Mouse (Mus musculus) CH12.LX (cell line): ENCODE results near the gene Nkx2-1. TPM values are rescaled to one million over a fixed set of nuclear protein-coding genes. Genes with fewer than 3 reads are reported as not detected.

Experiments
- DNase-seq: peaks from one replicate; pipeline ENCODE4 v3.0.0-alpha.2; 2013; ENCODE audit errors: extremely low read depth
- H3K27ac ChIP-seq: 2 replicates; pipeline ENCODE4 v1.5.1; 2012; ENCODE audit warnings: low read depth, mild to moderate bottlenecking, control low read depth, moderate library complexity; ENCODE audit not compliant: insufficient read depth
- H3K27me3 ChIP-seq: replicated peaks from 2 replicates; pipeline ENCODE3; 2012; ENCODE audit warnings: inconsistent platforms
- H3K36me3 ChIP-seq, 2 experiments: replicated peaks in 1 of 2; 2 replicates each; pipeline versions ENCODE3 to v1.6.1; 2012; ENCODE audit warnings: inconsistent platforms in 1 of 2, low read length in 1 of 2, mild to moderate bottlenecking in 1 of 2, mixed read lengths in 1 of 2, moderate library complexity in 1 of 2; ENCODE audit not compliant: control insufficient read depth in 1 of 2, insufficient read depth in 1 of 2
- H3K4me1 ChIP-seq, 2 experiments: 2 replicates each; pipeline ENCODE4 v1.6.1; 2012; ENCODE audit warnings: inconsistent platforms in 1 of 2, moderate library complexity in 1 of 2; ENCODE audit not compliant: insufficient read depth in 2 of 2, control insufficient read depth in 1 of 2
- H3K4me2 ChIP-seq: 2 replicates; pipeline ENCODE4 v1.6.1; 2012; ENCODE audit warnings: low read depth, mild to moderate bottlenecking, control low read depth; ENCODE audit not compliant: poor library complexity, insufficient read depth, severe bottlenecking
- H3K4me3 ChIP-seq, 3 experiments: fragments of 150-350 bp in 1 of 3; sonication (generic) in 1 of 3; replicated peaks in 1 of 3; 2 replicates each; pipeline versions ENCODE3 to v1.5.1; 2011 to 2012; ENCODE audit warnings: low read depth in 2 of 3, low read length in 2 of 3, mild to moderate bottlenecking in 2 of 3, moderate library complexity in 2 of 3, control low read depth in 1 of 3, improper control_type of control experiment in 1 of 3, inconsistent platforms in 1 of 3, mixed read lengths in 1 of 3; ENCODE audit not compliant: poor library complexity in 1 of 3
- H3K79me2 ChIP-seq: replicated peaks from 2 replicates; pipeline ENCODE4 v1.6.1; 2012; ENCODE audit warnings: mild to moderate bottlenecking, moderate library complexity; ENCODE audit not compliant: control insufficient read depth, poor library complexity, insufficient read depth, severe bottlenecking; ENCODE audit errors: extremely low read depth
- H3K9ac ChIP-seq: 2 replicates; pipeline ENCODE4 v1.6.1; 2012; ENCODE audit warnings: low read depth, mild to moderate bottlenecking, control low read depth, moderate library complexity; ENCODE audit not compliant: insufficient read depth
- H3K9me3 ChIP-seq: replicated peaks from 2 replicates; pipeline ENCODE3; 2012; ENCODE audit warnings: low read length, inconsistent platforms, mixed read lengths
- EP300 ChIP-seq: IDR thresholded peaks from 2 replicates; pipeline ENCODE4 v1.6.1; 2011; ENCODE audit warnings: low read length, improper control_type of control experiment
- GABPA ChIP-seq: IDR thresholded peaks from 2 replicates; pipeline ENCODE4 v1.6.1; 2012; ENCODE audit warnings: low read depth, low read length, improper control_type of control experiment, inconsistent platforms; ENCODE audit not compliant: insufficient replicate concordance
- HCFC1 ChIP-seq: IDR thresholded peaks from 2 replicates; pipeline ENCODE4 v1.6.1; 2012; ENCODE audit warnings: low read depth, mild to moderate bottlenecking, inconsistent platforms, low read length, improper control_type of control experiment
- IRF4 ChIP-seq: IDR thresholded peaks from 2 replicates; pipeline ENCODE4 v1.6.1; 2014; ENCODE audit warnings: low read depth, mild to moderate bottlenecking, inconsistent platforms, low read length, improper control_type of control experiment
- JUND ChIP-seq: conservative IDR thresholded peaks from 2 replicates; pipeline ENCODE4 v1.6.1; 2011; ENCODE audit warnings: low read depth, low read length, improper control_type of control experiment
- KAT2A ChIP-seq: IDR thresholded peaks from 2 replicates; pipeline ENCODE4 v1.6.1; 2012; ENCODE audit warnings: low read length, improper control_type of control experiment, inconsistent platforms; ENCODE audit not compliant: insufficient replicate concordance
- MAFK ChIP-seq: IDR thresholded peaks from 2 replicates; pipeline ENCODE4 v1.6.1; 2011; ENCODE audit warnings: low read length, improper control_type of control experiment; ENCODE audit not compliant: insufficient replicate concordance
- MAZ ChIP-seq: IDR thresholded peaks from 2 replicates; pipeline ENCODE4 v1.6.1; 2012; ENCODE audit warnings: low read depth, mild to moderate bottlenecking, inconsistent platforms, low read length, improper control_type of control experiment, moderate library complexity
- MXI1 ChIP-seq: IDR thresholded peaks from 2 replicates; pipeline ENCODE4 v1.6.1; 2011; ENCODE audit warnings: mild to moderate bottlenecking, low read depth, low read length, improper control_type of control experiment
- MYC ChIP-seq: IDR thresholded peaks from 2 replicates; pipeline ENCODE4 v1.6.1; 2011; ENCODE audit warnings: low read depth, mild to moderate bottlenecking, improper control_type of control experiment, low read length
- NELFE ChIP-seq: IDR thresholded peaks from 2 replicates; pipeline ENCODE4 v1.6.1; 2011; ENCODE audit warnings: low read depth, low read length, improper control_type of control experiment
- PAX5 ChIP-seq: IDR thresholded peaks from 2 replicates; pipeline ENCODE4 v1.6.1; 2012; ENCODE audit warnings: low read length, inconsistent platforms, mixed read lengths
- POLR2A ChIP-seq: IDR thresholded peaks from 2 replicates; pipeline ENCODE4 v1.6.1; 2011; ENCODE audit warnings: low read depth, mild to moderate bottlenecking, improper control_type of control experiment, low read length
- POLR2AphosphoS2 ChIP-seq: IDR thresholded peaks from 2 replicates; pipeline ENCODE4 v1.6.1; 2011; ENCODE audit warnings: low read depth, low read length, improper control_type of control experiment
- RAD21 ChIP-seq: IDR thresholded peaks from 2 replicates; pipeline ENCODE4 v1.6.1; 2011; ENCODE audit warnings: low read depth, mild to moderate bottlenecking, low read length, improper control_type of control experiment, moderate library complexity
- RCOR1 ChIP-seq: conservative IDR thresholded peaks from 2 replicates; pipeline ENCODE4 v1.6.1; 2012; ENCODE audit warnings: low read depth, mild to moderate bottlenecking, inconsistent platforms, low read length, improper control_type of control experiment
- TBP ChIP-seq: conservative IDR thresholded peaks from 2 replicates; pipeline ENCODE4 v1.6.1; 2011; ENCODE audit warnings: low read depth, low read length, improper control_type of control experiment
- UBTF ChIP-seq: IDR thresholded peaks from 2 replicates; pipeline ENCODE4 v1.6.1; 2012; ENCODE audit warnings: low read depth, mild to moderate bottlenecking, inconsistent platforms, low read length, improper control_type of control experiment, moderate library complexity
- USF2 ChIP-seq: conservative IDR thresholded peaks from 2 replicates; pipeline ENCODE4 v1.6.1; 2011; ENCODE audit warnings: low read depth, low read length, improper control_type of control experiment
- ZKSCAN1 ChIP-seq: IDR thresholded peaks from 2 replicates; pipeline ENCODE4 v1.6.1; 2012; ENCODE audit warnings: low read depth, inconsistent platforms, low read length, improper control_type of control experiment, borderline replicate concordance
- ZMIZ1 ChIP-seq: IDR thresholded peaks from 2 replicates; pipeline ENCODE4 v1.6.1; 2012; ENCODE audit warnings: low read depth, mild to moderate bottlenecking, inconsistent platforms, low read length, improper control_type of control experiment
- dilution Hi-C: fragments of 300-500 bp; cut with MboI; formaldehyde crosslinking; loops from 2 replicates; pipeline ENCODE4 v1.14.3; 2020; ENCODE audit warnings: low sequenced_read_pairs; ENCODE audit not compliant: extremely low pct_unique_long_range_greater_than_20kb, extremely low pct_ligation_motif_present
- in situ Hi-C: fragments of 300-500 bp; cut with MboI; formaldehyde crosslinking; loops from 3 replicates; pipeline ENCODE4 v1.14.3; 2019; ENCODE audit warnings: low sequenced_read_pairs, low pct_ligation_motif_present, low pct_unique_long_range_greater_than_20kb, mixed read lengths
- polyA plus RNA-seq: library from polyadenylated mRNA; unstranded; fragments of >175 nt; gene quantifications from 2 replicates; pipeline ENCODE4 v1.2.1, GENCODE M21; 2012; ENCODE audit warnings: low read depth; ENCODE audit not compliant: insufficient read length
- total RNA-seq, 2 experiments: library from RNA; depleted of rRNA; stranded (reverse); fragments of 300-350 nt in 1 of 2; fragments of >200 nt in 1 of 2; gene quantifications; 2 replicates each; pipeline ENCODE4 v1.2.3; 2012 to 2014

Nkx2-1 gene
- total and polyA plus RNA-seq, 3 experiments: not detected

- DNase-seq: no peak
- Histone ChIP-seq H3K27me3 (no peaks in the 10 kb centered on the region), H3K36me3 (no peaks in the 10 kb centered on the region), H3K27ac (no peak overlapping the region), H3K4me2 (no peak overlapping the region), H3K79me2 (no peaks in the 10 kb centered on the region), H3K9me3 (no peaks in the 10 kb centered on the region), H3K4me1 (no peaks in the 10 kb centered on the region), H3K4me3 (no peak overlapping the region), H3K9ac (no peak overlapping the region)
- TF ChIP-seq RCOR1: no peak
- no peak for TF ChIP-seq NELFE
- TF ChIP-seq PAX5: no peak
- no peak for TF ChIP-seq IRF4
- TF ChIP-seq MAZ: no peak
- no peak for TF ChIP-seq POLR2A
- no peak for TF ChIP-seq TBP
- no peak for TF ChIP-seq UBTF
- TF ChIP-seq EP300: no peak
- TF ChIP-seq KAT2A: no peak
- TF ChIP-seq JUND: no peak
- no peak for TF ChIP-seq POLR2AphosphoS2
- no peak for TF ChIP-seq ZKSCAN1
- TF ChIP-seq RAD21: no peak
- no peak for TF ChIP-seq MYC
- no peak for TF ChIP-seq HCFC1
- TF ChIP-seq USF2: no peak
- TF ChIP-seq GABPA: no peak
- in situ Hi-C loops: no loop called here
- dilution Hi-C loops: no loop called here
Measured at GRCm38 (mm10) chr12:56518221-56518620, 18.5 kb downstream of the Nkx2-1 start.

GRCm38 (mm10) chr12:56514831-56515230 lies 21.9 kb downstream of the Nkx2-1 start:
- Histone ChIP-seq H3K4me2 (no peak overlapping the region), H3K79me2 (no peaks in the 10 kb centered on the region), H3K4me3 (no peak overlapping the region), H3K9ac (no peak overlapping the region), H3K9me3 (no peaks in the 10 kb centered on the region), H3K27ac (no peak overlapping the region), H3K4me1 (no peaks in the 10 kb centered on the region), H3K27me3 (no peaks in the 10 kb centered on the region), H3K36me3 (no peaks in the 10 kb centered on the region)
- DNase-seq: no peak
- dilution Hi-C loops: no loop called here
- in situ Hi-C loops: no loop called here
- no peak for TF ChIP-seq ZMIZ1
- no peak for TF ChIP-seq MXI1
- no peak for TF ChIP-seq MAFK
- no peak for TF ChIP-seq ZKSCAN1
- TF ChIP-seq RCOR1: no peak
- TF ChIP-seq, all 38 proteins: peak for 0
